Mouse (Mus musculus) liver, embryonic 13.5 days (tissue): ENCODE results near the gene Gm16181. TPM values are rescaled to one million over a fixed set of nuclear protein-coding genes. Genes with fewer than 3 reads are reported as not detected.

Experiments
- ATAC-seq: fragments of 200-750 bp; cut with Nextera tagmentation; 2 replicates; pipeline ENCODE4 v1.8.0; 2017; ENCODE audit warnings: low read depth, mild to moderate bottlenecking, moderate number of reproducible peaks, moderate library complexity
- DNase-seq: peaks from one replicate; pipeline ENCODE4 v3.0.0; 2022
- H3K27ac ChIP-seq: fragments of 300-500 bp; sonication (generic); 2 replicates; pipeline ENCODE4 v1.5.1; 2015; ENCODE audit warnings: moderate library complexity, mild to moderate bottlenecking, inconsistent platforms
- H3K27me3 ChIP-seq: fragments of 300-500 bp; sonication (generic); 2 replicates; pipeline ENCODE4 v1.6.1; 2015; ENCODE audit warnings: mild to moderate bottlenecking, inconsistent platforms
- H3K36me3 ChIP-seq: fragments of 300-500 bp; sonication (generic); 2 replicates; pipeline ENCODE4 v1.6.1; 2015; ENCODE audit warnings: mild to moderate bottlenecking, inconsistent platforms
- H3K4me1 ChIP-seq: fragments of 300-500 bp; sonication (generic); replicated peaks from 2 replicates; pipeline ENCODE4 v1.6.1; 2015; ENCODE audit warnings: inconsistent platforms
- H3K4me2 ChIP-seq: fragments of 300-500 bp; sonication (generic); 2 replicates; pipeline ENCODE4 v1.6.1; 2015; ENCODE audit warnings: inconsistent platforms, mild to moderate bottlenecking, moderate library complexity
- H3K4me3 ChIP-seq: fragments of 300-500 bp; sonication (generic); replicated peaks from 2 replicates; pipeline ENCODE4 v1.5.1; 2015; ENCODE audit warnings: mild to moderate bottlenecking, inconsistent platforms
- H3K9ac ChIP-seq: fragments of 300-500 bp; sonication (generic); 2 replicates; pipeline ENCODE4 v1.6.1; 2015; ENCODE audit warnings: mild to moderate bottlenecking, inconsistent platforms
- H3K9me3 ChIP-seq: fragments of 300-500 bp; sonication (generic); replicated peaks from 2 replicates; pipeline ENCODE4 v1.6.1; 2016; ENCODE audit warnings: inconsistent platforms
- WGBS: fragments of 180-500 bp; shearing (Covaris S2); methylation state at CpG from one replicate; pipeline ENCODE4 v1.1.7; 2015; ENCODE audit not compliant: insufficient replicate concordance; 5-methylcytosine and 5-hydroxymethylcytosine counted together
- polyA plus RNA-seq: library from polyadenylated mRNA; unstranded; fragments of >200 nt; fragmentation: Nextera tagmentation; extraction: Ambion mirVana; gene quantifications from 2 replicates; pipeline ENCODE4 v1.2.1, GENCODE M21; 2015

The Gm16181 gene
- polyA plus RNA-seq, 1 experiment from 2014 or later = 0.36 TPM

- peak overlapping the region; percentile 92 for H3K4me3 ChIP-seq
- H3K4me1 ChIP-seq = peaks cover 62% of the 10 kb centered on the region
- 8% methylated on average over 16 of the region's 16 CpGs for WGBS
- no peaks in the 10 kb centered on the region for H3K27me3 ChIP-seq
- DNase-seq (no peak), ATAC-seq (no peak)
- H3K4me2 ChIP-seq = peak overlapping the region; percentile 97
- peaks cover 53% of the 10 kb centered on the region for H3K36me3 ChIP-seq
- peak overlapping the region; percentile 97 for H3K9ac ChIP-seq
- peak overlapping the region; percentile 95 for H3K27ac ChIP-seq
- H3K9me3 ChIP-seq = no peaks in the 10 kb centered on the region
Measured at GRCm38 (mm10) chr17:35243086-35243485, 22.5 kb downstream of the Gm16181 start.

GRCm38 (mm10) chr17:35244999-35245398 is 24.4 kb downstream of the Gm16181 start:
- H3K4me3 ChIP-seq = peak overlapping the region; percentile 92
- ATAC-seq (no peak), DNase-seq (no peak)
- H3K27ac ChIP-seq = no peak overlapping the region
- H3K4me1 ChIP-seq = peaks cover 60% of the 10 kb centered on the region
- peak overlapping the region; percentile 97 for H3K4me2 ChIP-seq
- no peaks in the 10 kb centered on the region for H3K9me3 ChIP-seq
- peak overlapping the region; percentile 97; the same call in 1 of the 2 replicates for H3K9ac ChIP-seq
- 74% methylated on average over 2 of the region's 2 CpGs for WGBS
- H3K36me3 ChIP-seq = peaks cover 72% of the 10 kb centered on the region
- H3K27me3 ChIP-seq = no peaks in the 10 kb centered on the region

GRCm38 (mm10) chr17:35245731-35246623 is 25.3 kb downstream of the Gm16181 start:
- peaks cover 82% of the 10 kb centered on the region for H3K36me3 ChIP-seq
- peaks cover 50% of the 10 kb centered on the region for H3K4me1 ChIP-seq
- DNase-seq (no peak), ATAC-seq (no peak)
- H3K9me3 ChIP-seq = no peaks in the 10 kb centered on the region
- no peaks in the 10 kb centered on the region for H3K27me3 ChIP-seq
- H3K4me2 ChIP-seq = peak overlapping the region; percentile 97
- peak overlapping the region; percentile 12; the same call in 1 of the 2 replicates for H3K9ac ChIP-seq
- 71% methylated on average over 15 of the region's 15 CpGs for WGBS
- no peak overlapping the region for H3K27ac ChIP-seq
- peak overlapping the region; percentile 92; the same call in 1 of the 2 replicates for H3K4me3 ChIP-seq

GRCm38 (mm10) chr17:35247144-35247543 is 26.5 kb downstream of the Gm16181 start:
- H3K9ac ChIP-seq = no peak overlapping the region
- DNase-seq = no peak
- H3K4me3 ChIP-seq = no peak overlapping the region
- peaks cover 48% of the 10 kb centered on the region for H3K4me1 ChIP-seq
- H3K36me3 ChIP-seq = peaks cover 92% of the 10 kb centered on the region
- WGBS = 79% methylated on average over 7 of the region's 7 CpGs
- ATAC-seq = no peak
- no peaks in the 10 kb centered on the region for H3K27me3 ChIP-seq
- no peak overlapping the region for H3K4me2 ChIP-seq
- H3K27ac ChIP-seq = no peak overlapping the region
- no peaks in the 10 kb centered on the region for H3K9me3 ChIP-seq

GRCm38 (mm10) chr17:35248986-35249385 is 28.4 kb downstream of the Gm16181 start:
- Histone ChIP-seq H3K4me1 (peaks cover 40% of the 10 kb centered on the region), H3K9ac (no peak overlapping the region), H3K4me3 (no peak overlapping the region), H3K27ac (no peak overlapping the region), H3K9me3 (no peaks in the 10 kb centered on the region), H3K36me3 (peaks cover 99% of the 10 kb centered on the region), H3K4me2 (no peak overlapping the region), H3K27me3 (no peaks in the 10 kb centered on the region)
- DNase-seq (no peak), ATAC-seq (no peak)
- 90% methylated on average over 14 of the region's 14 CpGs for WGBS

GRCm38 (mm10) chr17:35249451-35250197 is 29.0 kb downstream of the Gm16181 start:
- Histone ChIP-seq H3K4me3 (no peak overlapping the region), H3K9ac (no peak overlapping the region), H3K36me3 (peaks cover 98% of the 10 kb centered on the region), H3K9me3 (no peaks in the 10 kb centered on the region), H3K4me2 (no peak overlapping the region), H3K27me3 (no peaks in the 10 kb centered on the region), H3K4me1 (peaks cover 34% of the 10 kb centered on the region), H3K27ac (no peak overlapping the region)
- ATAC-seq = no peak
- 86% methylated on average over 19 of the region's 19 CpGs for WGBS
- no peak for DNase-seq

GRCm38 (mm10) chr17:35250348-35251120 is 29.9 kb downstream of the Gm16181 start:
- H3K4me1 ChIP-seq = peaks cover 25% of the 10 kb centered on the region
- no peaks in the 10 kb centered on the region for H3K27me3 ChIP-seq
- H3K9me3 ChIP-seq = no peaks in the 10 kb centered on the region
- H3K4me3 ChIP-seq = no peak overlapping the region
- ATAC-seq (no peak), DNase-seq (no peak)
- 83% methylated on average over 3 of the region's 3 CpGs for WGBS
- no peak overlapping the region for H3K27ac ChIP-seq
- no peak overlapping the region for H3K9ac ChIP-seq
- peaks cover 89% of the 10 kb centered on the region for H3K36me3 ChIP-seq
- no peak overlapping the region for H3K4me2 ChIP-seq

GRCm38 (mm10) chr17:35251162-35251719 is 30.6 kb downstream of the Gm16181 start:
- no peak for DNase-seq
- Histone ChIP-seq H3K9me3 (no peaks in the 10 kb centered on the region), H3K4me2 (no peak overlapping the region), H3K27ac (no peak overlapping the region), H3K4me1 (peaks cover 18% of the 10 kb centered on the region), H3K36me3 (peaks cover 82% of the 10 kb centered on the region), H3K27me3 (no peaks in the 10 kb centered on the region), H3K9ac (no peak overlapping the region), H3K4me3 (no peak overlapping the region)
- no peak for ATAC-seq
- 85% methylated on average over 15 of the region's 15 CpGs for whole genome bisulfite sequencing

- 79% methylated on average over 5 of the region's 5 CpGs for WGBS
- no peak for DNase-seq
- peaks cover 11% of the 10 kb centered on the region; the same call in 1 of the 2 replicates for H3K4me1 ChIP-seq
- H3K9ac ChIP-seq = no peak overlapping the region
- no peak overlapping the region for H3K4me2 ChIP-seq
- H3K36me3 ChIP-seq = peaks cover 74% of the 10 kb centered on the region
- H3K27me3 ChIP-seq = no peaks in the 10 kb centered on the region
- H3K9me3 ChIP-seq = no peaks in the 10 kb centered on the region
- no peak overlapping the region for H3K27ac ChIP-seq
- H3K4me3 ChIP-seq = no peak overlapping the region
- no peak for ATAC-seq
Measured at GRCm38 (mm10) chr17:35251981-35252380, 31.3 kb downstream of the Gm16181 start.

- peaks cover 16% of the 10 kb centered on the region for H3K4me1 ChIP-seq
- no peak overlapping the region for H3K9ac ChIP-seq
- H3K36me3 ChIP-seq = peaks cover 67% of the 10 kb centered on the region
- no peaks in the 10 kb centered on the region for H3K27me3 ChIP-seq
- no peak overlapping the region for H3K27ac ChIP-seq
- 81% methylated on average over 18 of the region's 18 CpGs for WGBS
- no peak overlapping the region for H3K4me2 ChIP-seq
- no peak for ATAC-seq
- H3K9me3 ChIP-seq = no peaks in the 10 kb centered on the region
- DNase-seq = no peak
- no peak overlapping the region for H3K4me3 ChIP-seq
Measured at GRCm38 (mm10) chr17:35252619-35253292, 32.1 kb downstream of the Gm16181 start.
